8 mouse cellular contexts compared by ENCODE assay signal in genomic region chr10:34326701-34327100, GRCm38 (mm10). TPM values are rescaled to one million over a fixed set of nuclear protein-coding genes. Genes with fewer than 3 reads are reported as not detected.
A peak's percentile ranks its signal among the peaks of the same experiment; 100 is the strongest.
DNase-seq lines count a peak whose midpoint lies in the region; TF ChIP-seq lines count a peak whose summit lies in the region.

No protein-coding gene starts in this region.

- DNase-seq in heart, adult 2 months, result no peak
- no peak for DNase-seq in heart, adult 8-10 months (ENCODE audit: low spot score)
- peak; percentile 16 for DNase-seq in thymus, adult 2 months
- DNase-seq in thymus, adult 18-20 months, result no peak
- DNase-seq in embryo, embryonic 10 days (ENCODE audit: low spot score), result peak; percentile 45
- no peak for DNase-seq in ovary, postnatal 10 days (ENCODE audit: low spot score)
- DNase-seq in testis, postnatal 10 days (ENCODE audit: low spot score), result no peak
- DNase-seq in gastrocnemius, adult 18-20 months (ENCODE audit: low spot score), result no peak

- intact Hi-C loops in heart, adult 2 months (cut with DNase I), result loop anchor here (1.0 to 5.0 kb wide), 4 partner anchors 44 to 339 kb away; partner anchors contain the start of gene Tspyl1

- H3K27ac ChIP-seq in heart, adult 2 months, result no peak overlapping the region
- no peak overlapping the region for H3K27ac ChIP-seq in thymus, adult 2 months (ENCODE audit: control insufficient read depth, insufficient read depth, low read length)

- 22% methylated on average over 4 of the region's 4 CpGs for WGBS in heart, adult 2 months
- WGBS in thymus, adult 2 months, result 29% methylated on average over 4 of the region's 4 CpGs

- H3K9ac ChIP-seq in heart, adult 2 months (ENCODE audit: low read depth, low read length), result no peak overlapping the region

- TF ChIP-seq POLR2A in heart, adult 2 months (IDR thresholded peaks at IDR 0.05; ENCODE audit: insufficient read depth, low read depth, low read length), result no peak
- TF ChIP-seq POLR2A in thymus, adult 2 months (IDR thresholded peaks at IDR 0.05; ENCODE audit: control insufficient read depth, extremely low read depth, insufficient read depth, low read length, poor library complexity), result no peak

- H3K4me3 ChIP-seq in heart, adult 2 months, result no peak overlapping the region
- no peak overlapping the region for H3K4me3 ChIP-seq in thymus, adult 2 months (ENCODE audit: control insufficient read depth, insufficient read depth, low read length)

- TF ChIP-seq EP300 in heart, adult 2 months (IDR thresholded peaks at IDR 0.05; ENCODE audit: insufficient read depth, low read depth, low read length), result no peak

- peak; percentile 91 for TF ChIP-seq CTCF in heart, adult 2 months (IDR thresholded peaks at IDR 0.05)
- no peak for TF ChIP-seq CTCF in thymus, adult 2 months (IDR thresholded peaks at IDR 0.05; ENCODE audit: borderline replicate concordance, control insufficient read depth, extremely low read depth, insufficient read depth, low read length, poor library complexity)

- no peaks in the 10 kb centered on the region for H3K27me3 ChIP-seq in heart, adult 2 months (ENCODE audit: control insufficient read depth, insufficient read depth, low read length)
- no peaks in the 10 kb centered on the region for H3K27me3 ChIP-seq in thymus, adult 2 months (ENCODE audit: control insufficient read depth, insufficient read depth, low read length)

- H3K36me3 ChIP-seq in heart, adult 2 months (ENCODE audit: control insufficient read depth, insufficient read depth, low read length), result no peaks in the 10 kb centered on the region
- no peaks in the 10 kb centered on the region for H3K36me3 ChIP-seq in thymus, adult 2 months (ENCODE audit: control insufficient read depth, insufficient read depth, low read length)

- no peaks in the 10 kb centered on the region for H3K79me2 ChIP-seq in heart, adult 2 months (replicated peaks; ENCODE audit: control insufficient read depth, insufficient read depth, low read length)

- no peaks in the 10 kb centered on the region for H3K4me1 ChIP-seq in heart, adult 2 months (ENCODE audit: control insufficient read depth, insufficient read depth, low read length)
- no peaks in the 10 kb centered on the region for H3K4me1 ChIP-seq in thymus, adult 2 months (replicated peaks; ENCODE audit: control insufficient read depth, insufficient read depth, low read length)

RNA-seq across cellular contexts. Expression of gene Tspyl4, which starts 29.5 kb away (rescaled TPM):
- 10 to 100 TPM; 12.4 to 18.0 TPM for total RNA-seq in heart, adult 2 months (2021)
- polyA plus RNA-seq in heart, adult 2 months (2012; rRNA removed), result 8.4 and 17.0 TPM in 2 replicates
- 10 to 100 TPM; 13.9 to 20.4 (median 14.5) TPM for total RNA-seq in heart, adult 8-10 months (2022)
- polyA plus RNA-seq in thymus, adult 2 months (2012; rRNA removed), result 24.4 and 29.5 TPM in 2 replicates
- total RNA-seq in gastrocnemius, adult 18-20 months (2021), result 1 to 10 TPM; 1.6 to 2.2 TPM

RNA-seq across cellular contexts. Expression of gene Tspyl1, which starts 44.7 kb away (rescaled TPM):
- 10 to 100 TPM; 57.0 to 64.4 TPM for total RNA-seq in heart, adult 2 months (2021)
- 30.6 and 55.3 TPM in 2 replicates for polyA plus RNA-seq in heart, adult 2 months (2012; rRNA removed)
- total RNA-seq in heart, adult 8-10 months (2022), result 10 to 100 TPM; 65.2 to 73.0 (median 68.1) TPM
- 42.0 and 42.2 TPM in 2 replicates for polyA plus RNA-seq in thymus, adult 2 months (2012; rRNA removed)
- 10 to 100 TPM; 57.0 to 58.7 TPM for total RNA-seq in gastrocnemius, adult 18-20 months (2021)

Comparison
In these comparisons a context has a peak if more than half of its experiments do, and no peak if none do; other contexts are left out.
1. DNase-seq: peak in thymus, adult 2 months (single experiment) and embryo, embryonic 10 days (single experiment); none in heart, adult 2 months (0 of 2), heart, adult 8-10 months (single experiment), thymus, adult 18-20 months (0 of 2), ovary, postnatal 10 days (single experiment), testis, postnatal 10 days (single experiment) and gastrocnemius, adult 18-20 months (single experiment).
2. RNA of gene Tspyl4, which starts 29.5 kb away (total RNA-seq): 12.4 to 18.0 TPM in heart, adult 2 months and 13.9 to 20.4 TPM in heart, adult 8-10 months; 1.6 to 2.2 TPM in gastrocnemius, adult 18-20 months; every median in the first group is over 4 times any median in the second.